Mouse (Mus musculus) fat pad, adult 2 months (tissue): ENCODE measurements at regions not wholly inside any gene's neighbourhood (a gene's known extent, or its start where the extent isn't known, plus 50 kb on each side); places are given as distances from the start of the nearest gene placed in this dataset.
A peak's percentile ranks its signal among the peaks of the same experiment; 100 is the strongest.
"Not testable (repeated sequence)": the region's sequence is repeated elsewhere in the genome, so short reads cannot be mapped to it uniquely, and the experiment has no call there.

Source experiments
- DNase-seq: peaks from one replicate; pipeline ENCODE4 v3.0.0-alpha.2; 2011; ENCODE audit warnings: low read depth, low spot score; ENCODE audit errors: extremely low read depth

GRCm38 (mm10) chr12:14253336-14253735 lies 101.5 kb upstream of the Fam84a start:
- peak; percentile 98 for DNase-seq

GRCm38 (mm10) chr12:14250124-14250523 lies 98.3 kb upstream of the Fam84a start:
- DNase-seq = peak; percentile 84

GRCm38 (mm10) chr12:14242720-14243119 lies 90.9 kb upstream of the Fam84a start:
- DNase-seq = not testable (repeated sequence)

- no peak for DNase-seq
These were observed 85.8 kb upstream of the Fam84a start for GRCm38 (mm10) chr12:14237699-14238098.

GRCm38 (mm10) chr12:14235351-14235750 lies 83.5 kb upstream of the Fam84a start:
- DNase-seq = no peak

- DNase-seq = peak; percentile 82
These were observed 60.8 kb upstream of the Fam84a start for GRCm38 (mm10) chr12:14212618-14213017.

GRCm38 (mm10) chr12:14209881-14210280 lies 58.0 kb upstream of the Fam84a start:
- DNase-seq = no peak

- no peak for DNase-seq
These were observed 55.4 kb upstream of the Fam84a start for GRCm38 (mm10) chr12:14207288-14207687.

GRCm38 (mm10) chr12:14204491-14204890 lies 52.6 kb upstream of the Fam84a start:
- DNase-seq = no peak
